Mouse (Mus musculus): ENCODE measurements around the gene Gnat2. TPM values are rescaled to one million over a fixed set of nuclear protein-coding genes. Genes with fewer than 3 reads are reported as not detected.

The Gnat2 gene
- total and polyA plus RNA-seq, 3 experiments, result 11.2 to 17.5 (median 13.3) TPM

DNA sequence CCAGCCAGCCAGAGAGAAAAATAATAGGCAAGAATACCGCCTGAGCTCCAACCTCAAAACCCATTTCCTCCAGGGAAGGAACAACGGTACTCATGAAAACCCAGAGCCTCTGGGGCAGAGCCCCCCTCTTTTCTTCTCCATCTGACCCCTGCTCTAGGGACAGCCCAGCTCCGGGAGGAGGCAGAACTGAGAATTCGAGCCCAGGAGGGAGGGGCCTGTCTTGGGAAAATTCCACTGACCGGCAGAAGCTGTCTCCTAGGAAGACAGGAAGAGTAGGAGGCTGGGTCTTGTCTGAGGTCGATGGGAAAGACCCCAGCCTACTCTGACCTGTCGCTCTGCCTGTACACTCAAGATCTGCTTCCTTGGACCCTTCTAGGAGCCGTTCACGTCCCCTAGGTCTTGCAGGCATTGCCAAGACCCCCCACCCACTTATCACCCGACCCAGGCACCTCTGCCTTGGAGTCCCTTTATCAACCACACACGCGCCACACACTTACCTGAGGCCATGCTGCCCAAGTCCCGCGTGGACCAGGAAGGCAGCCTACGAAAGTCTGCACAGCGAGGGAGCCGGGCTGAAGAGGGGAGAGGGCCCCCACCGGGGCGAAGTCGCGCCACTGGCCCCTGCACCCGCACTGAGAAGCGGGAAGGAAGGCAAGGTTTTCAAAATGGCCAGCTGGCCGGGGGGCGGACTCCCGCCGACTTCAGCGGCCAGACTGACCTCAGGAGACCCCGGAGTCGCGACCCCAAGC is 6.7 kb upstream of the Gnat2 start:
- H3K79me2 ChIP-seq (replicated peaks; ENCODE audit: control insufficient read depth, extremely low read depth, insufficient read depth, poor library complexity, severe bottlenecking), result peaks cover 50% of the 10 kb centered on the region
- peaks cover 27 to 61% of the 10 kb centered on the region in 2 experiments for H3K4me1 ChIP-seq (ENCODE audit: control insufficient read depth in 1 of 2, insufficient read depth in 2 of 2)
- no peak for DNase-seq (ENCODE audit: extremely low read depth)
- peaks cover 1 to 40% of the 10 kb centered on the region in 2 experiments for H3K36me3 ChIP-seq (replicated peaks in 1 of 2; ENCODE audit: control insufficient read depth in 1 of 2, insufficient read depth in 1 of 2, low read length in 1 of 2)
- H3K27ac ChIP-seq (ENCODE audit: insufficient read depth, low read depth), result no peak overlapping the region; the same call in 1 of the 2 replicates
- 0 out of 2 replicates have a peak, but pooled peaks have one; percentile 19 for TF ChIP-seq IRF4 (IDR thresholded peaks at IDR 0.05; ENCODE audit: low read depth, low read length)
- no peak for TF ChIP-seq TCF12 (IDR thresholded peaks at IDR 0.05; ENCODE audit: low read depth, low read length)
- no peak for TF ChIP-seq GABPA (IDR thresholded peaks at IDR 0.05; ENCODE audit: insufficient replicate concordance, low read depth, low read length)
- TF ChIP-seq NRF1 (IDR thresholded peaks at IDR 0.05; ENCODE audit: low read depth, low read length), result no peak
- TF ChIP-seq ELF1 (IDR thresholded peaks at IDR 0.05; ENCODE audit: low read depth, low read length), result no peak
- no peaks in the 10 kb centered on the region for H3K9me3 ChIP-seq (replicated peaks; ENCODE audit: low read length)
- peak overlapping the region; percentile 73 to 92 (median 91) for H3K4me3 ChIP-seq (replicated peaks in 1 of 3; ENCODE audit: low read depth in 2 of 3, low read length in 2 of 3, poor library complexity in 1 of 3)
- H3K4me2 ChIP-seq (ENCODE audit: insufficient read depth, low read depth, poor library complexity, severe bottlenecking), result peak overlapping the region; percentile 79
- in situ Hi-C loops (cut with MboI; ENCODE audit: low pct_ligation_motif_present, low pct_unique_long_range_greater_than_20kb, low sequenced_read_pairs), result no loop called here
- dilution Hi-C loops (cut with MboI; ENCODE audit: extremely low pct_ligation_motif_present, extremely low pct_unique_long_range_greater_than_20kb, low sequenced_read_pairs), result no loop called here
- H3K27me3 ChIP-seq (replicated peaks), result no peaks in the 10 kb centered on the region
- H3K9ac ChIP-seq (ENCODE audit: insufficient read depth, low read depth), result peak overlapping the region; percentile 55

DNA sequence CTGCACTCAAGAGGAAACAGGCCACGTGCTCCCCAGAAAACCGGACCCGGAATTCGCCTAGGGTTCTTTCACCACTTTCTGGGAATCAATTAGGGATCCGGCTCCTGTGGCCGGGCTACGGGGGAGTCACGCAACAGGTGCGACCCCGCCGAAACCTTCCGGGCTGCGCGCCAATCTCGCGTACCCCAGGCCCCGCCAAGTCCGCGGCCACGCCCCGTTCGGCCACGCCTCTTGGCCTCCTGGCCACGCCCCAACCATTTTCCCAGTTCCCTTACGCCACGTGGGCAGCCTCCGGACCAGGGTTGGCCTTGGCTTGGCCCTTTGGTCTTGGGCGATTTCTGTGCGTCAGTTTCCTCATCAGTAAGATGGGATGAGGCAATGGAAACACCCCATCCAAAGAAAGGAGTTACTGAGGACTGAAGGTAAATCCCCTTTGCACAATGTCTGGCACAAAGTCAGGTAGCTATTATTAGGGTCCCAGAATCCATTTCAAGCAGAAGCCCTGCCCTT is 6.1 kb upstream of the Gnat2 start, which contains the start of gene Ampd2:
Gene Ampd2 (minus strand): TSS at position 182 of the 510 bp plus-strand sequence.
- peak; percentile 82 for DNase-seq (ENCODE audit: extremely low read depth)
- Histone ChIP-seq H3K79me2 (replicated peaks; ENCODE audit: control insufficient read depth, extremely low read depth, insufficient read depth, poor library complexity, severe bottlenecking) (peaks cover 48% of the 10 kb centered on the region), H3K36me3 (replicated peaks in 1 of 2; ENCODE audit: control insufficient read depth in 1 of 2, insufficient read depth in 1 of 2, low read length in 1 of 2) (peaks cover 0 to 34% of the 10 kb centered on the region in 2 experiments), H3K4me1 (ENCODE audit: control insufficient read depth in 1 of 2, insufficient read depth in 2 of 2) (peaks cover 27 to 66% of the 10 kb centered on the region in 2 experiments), H3K9me3 (replicated peaks; ENCODE audit: low read length) (no peaks in the 10 kb centered on the region), H3K27ac (ENCODE audit: insufficient read depth, low read depth) (no peak within 1 kb of the TSS; the same call in 1 of the 2 replicates), H3K9ac (ENCODE audit: insufficient read depth, low read depth) (peak within 1 kb of the TSS; percentile 55), H3K4me3 (replicated peaks in 1 of 3; ENCODE audit: low read depth in 2 of 3, low read length in 2 of 3, poor library complexity in 1 of 3) (peak within 1 kb of the TSS; percentile 73 to 92 (median 91)), H3K27me3 (replicated peaks) (no peaks in the 10 kb centered on the region), H3K4me2 (ENCODE audit: insufficient read depth, low read depth, poor library complexity, severe bottlenecking) (peak within 1 kb of the TSS; percentile 79)
- in situ Hi-C loops (cut with MboI; ENCODE audit: low pct_ligation_motif_present, low pct_unique_long_range_greater_than_20kb, low sequenced_read_pairs), result no loop called here
- dilution Hi-C loops (cut with MboI; ENCODE audit: extremely low pct_ligation_motif_present, extremely low pct_unique_long_range_greater_than_20kb, low sequenced_read_pairs), result no loop called here
- peak; percentile 95 for TF ChIP-seq POLR2A (IDR thresholded peaks at IDR 0.05; ENCODE audit: low read depth, low read length)
- no peak for TF ChIP-seq ZNF384 (IDR thresholded peaks at IDR 0.05; ENCODE audit: low read depth, low read length)
- TF ChIP-seq EP300 (IDR thresholded peaks at IDR 0.05; ENCODE audit: low read length), result no peak
- TF ChIP-seq USF1 (IDR thresholded peaks at IDR 0.05; ENCODE audit: low read depth, low read length), result peak; percentile 54
- TF ChIP-seq ZKSCAN1 (IDR thresholded peaks at IDR 0.05; ENCODE audit: borderline replicate concordance, low read depth, low read length), result no peak
- no peak for TF ChIP-seq GABPA (IDR thresholded peaks at IDR 0.05; ENCODE audit: insufficient replicate concordance, low read depth, low read length)
- TF ChIP-seq RCOR1 (conservative IDR thresholded peaks at IDR 0.05; ENCODE audit: low read depth, low read length), result no peak
- TF ChIP-seq NELFE (IDR thresholded peaks at IDR 0.05; ENCODE audit: low read depth, low read length), result peak; percentile 76
- no peak for TF ChIP-seq JUN (IDR thresholded peaks at IDR 0.05; ENCODE audit: insufficient read depth, low read depth, low read length)
- TF ChIP-seq PAX5 (IDR thresholded peaks at IDR 0.05; ENCODE audit: low read length), result no peak
- no peak for TF ChIP-seq KAT2A (IDR thresholded peaks at IDR 0.05; ENCODE audit: insufficient replicate concordance, low read length)
- TF ChIP-seq UBTF (IDR thresholded peaks at IDR 0.05; ENCODE audit: low read depth, low read length), result no peak
- peak; percentile 86 for TF ChIP-seq IRF4 (IDR thresholded peaks at IDR 0.05; ENCODE audit: low read depth, low read length)
- TF ChIP-seq TCF12 (IDR thresholded peaks at IDR 0.05; ENCODE audit: low read depth, low read length), result peak; percentile 75
- TF ChIP-seq TBP (conservative IDR thresholded peaks at IDR 0.05; ENCODE audit: low read depth, low read length), result peak; percentile 63; the same call in 1 of the 2 replicates
- TF ChIP-seq MAZ (IDR thresholded peaks at IDR 0.05; ENCODE audit: low read depth, low read length), result no peak
- no peak for TF ChIP-seq ZC3H11A (IDR thresholded peaks at IDR 0.05; ENCODE audit: low read depth, low read length)
- TF ChIP-seq CTCF (conservative IDR thresholded peaks at IDR 0.05 in 1 of 2, IDR thresholded peaks at IDR 0.05 in 1 of 2; ENCODE audit: low read depth in 2 of 2, low read length in 2 of 2), result no peak
- no peak for TF ChIP-seq MAFK (IDR thresholded peaks at IDR 0.05; ENCODE audit: insufficient replicate concordance, low read length)
- TF ChIP-seq BHLHE40 (IDR thresholded peaks at IDR 0.05; ENCODE audit: low read depth, low read length), result no peak
- TF ChIP-seq SIN3A (IDR thresholded peaks at IDR 0.05; ENCODE audit: low read length), result peak; percentile 76
- TF ChIP-seq POLR2AphosphoS2 (IDR thresholded peaks at IDR 0.05; ENCODE audit: low read depth, low read length), result peak; percentile 60; the same call in 1 of the 2 replicates
- no peak for TF ChIP-seq CHD2 (IDR thresholded peaks at IDR 0.05; ENCODE audit: low read length)
- 0 out of 2 replicates have a peak, but pooled peaks have one; percentile 53 for TF ChIP-seq E2F4 (IDR thresholded peaks at IDR 0.05; ENCODE audit: insufficient replicate concordance, low read depth, low read length)
- TF ChIP-seq HCFC1 (IDR thresholded peaks at IDR 0.05; ENCODE audit: low read depth, low read length), result peak; percentile 40; the same call in 1 of the 2 replicates
- peak; percentile 99 for TF ChIP-seq MYC (IDR thresholded peaks at IDR 0.05; ENCODE audit: low read depth, low read length)
- no peak for TF ChIP-seq ZMIZ1 (IDR thresholded peaks at IDR 0.05; ENCODE audit: low read depth, low read length)
- TF ChIP-seq NRF1 (IDR thresholded peaks at IDR 0.05; ENCODE audit: low read depth, low read length), result 0 out of 2 replicates have a peak, but pooled peaks have one; percentile 23
- TF ChIP-seq ELF1 (IDR thresholded peaks at IDR 0.05; ENCODE audit: low read depth, low read length), result peak; percentile 51

Data from CH12.LX (cell line).